Mouse (Mus musculus) MEL (cell line): ENCODE measurements around the gene Ddx43. TPM values are rescaled to one million over a fixed set of nuclear protein-coding genes. Genes with fewer than 3 reads are reported as not detected.

Experiments used
- DNase-seq: peaks from one replicate; pipeline ENCODE4 v3.0.0; 2011; ENCODE audit warnings: low read depth, low spot score
- H3K27ac ChIP-seq: 2 replicates; pipeline ENCODE4 v1.5.1; 2012; ENCODE audit warnings: low read depth, mild to moderate bottlenecking, control low read depth, low read length, moderate library complexity; ENCODE audit not compliant: control insufficient read depth
- H3K27me3 ChIP-seq, 2 experiments: fragments of 150-350 bp in 1 of 2; sonication (generic) in 1 of 2; 2 replicates each; pipeline ENCODE4 v1.6.1; 2012; ENCODE audit warnings: low read length in 2 of 2, mild to moderate bottlenecking in 2 of 2, improper control_type of control experiment in 1 of 2, moderate library complexity in 1 of 2; ENCODE audit not compliant: insufficient read depth in 2 of 2, control insufficient read depth in 1 of 2
- H3K36me3 ChIP-seq, 2 experiments: 2 replicates each; pipeline ENCODE4 v1.6.1; 2012 to 2014; ENCODE audit warnings: low read length in 2 of 2, improper control_type of control experiment in 1 of 2, inconsistent platforms in 1 of 2, mild to moderate bottlenecking in 1 of 2; ENCODE audit not compliant: insufficient read depth in 2 of 2, control insufficient read depth in 1 of 2
- H3K4me1 ChIP-seq, 2 experiments: fragments of 150-350 bp in 1 of 2; sonication (generic) in 1 of 2; 2 replicates each; pipeline ENCODE4 v1.6.1; 2012; ENCODE audit warnings: low read length in 2 of 2, improper control_type of control experiment in 1 of 2, mild to moderate bottlenecking in 1 of 2; ENCODE audit not compliant: insufficient read depth in 2 of 2, control insufficient read depth in 1 of 2
- H3K4me3 ChIP-seq, 2 experiments: fragments of 150-350 bp in 1 of 2; sonication (generic) in 1 of 2; 2 replicates each; pipeline ENCODE4 v1.5.1; 2012; ENCODE audit warnings: low read depth in 2 of 2, low read length in 2 of 2, mild to moderate bottlenecking in 2 of 2, moderate library complexity in 2 of 2, control low read depth in 1 of 2, improper control_type of control experiment in 1 of 2; ENCODE audit not compliant: control insufficient read depth in 1 of 2, insufficient read depth in 1 of 2
- H3K79me2 ChIP-seq: 2 replicates; pipeline ENCODE4 v1.6.1; 2012; ENCODE audit warnings: mild to moderate bottlenecking, low read length, moderate library complexity; ENCODE audit not compliant: control insufficient read depth, poor library complexity, insufficient read depth
- H3K9ac ChIP-seq: 2 replicates; pipeline ENCODE4 v1.6.1; 2012; ENCODE audit warnings: low read depth, mild to moderate bottlenecking, control low read depth, low read length, moderate library complexity; ENCODE audit not compliant: control insufficient read depth, poor library complexity, severe bottlenecking
- H3K9me3 ChIP-seq: fragments of 150-350 bp; sonication (generic); replicated peaks from 2 replicates; pipeline ENCODE4 v1.6.1; 2012; ENCODE audit warnings: mild to moderate bottlenecking, low read length, improper control_type of control experiment, moderate library complexity; ENCODE audit not compliant: insufficient read depth
- CTCF ChIP-seq, 3 experiments: IDR thresholded peaks in 2 of 3; conservative IDR thresholded peaks in 1 of 3; 2 replicates each; pipeline ENCODE4 v1.5.1; 2011 to 2012; ENCODE audit warnings: low read length in 3 of 3, low read depth in 2 of 3, mild to moderate bottlenecking in 2 of 3, improper control_type of control experiment in 1 of 3, inconsistent platforms in 1 of 3, mixed read lengths in 1 of 3, moderate library complexity in 1 of 3; ENCODE audit not compliant: control insufficient read depth in 1 of 3, insufficient read depth in 1 of 3, poor library complexity in 1 of 3, severe bottlenecking in 1 of 3
- E2F4 ChIP-seq: IDR thresholded peaks from 2 replicates; pipeline ENCODE4 v1.6.1; 2011; ENCODE audit warnings: low read depth, low read length, improper control_type of control experiment, borderline replicate concordance
- ELF1 ChIP-seq: IDR thresholded peaks from 2 replicates; pipeline ENCODE4 v1.6.1; 2014; ENCODE audit warnings: low read depth, mild to moderate bottlenecking, inconsistent platforms, low read length, improper control_type of control experiment, moderate library complexity
- EP300 ChIP-seq, 2 experiments: IDR thresholded peaks; 2 replicates each; pipeline ENCODE4 v1.6.1; 2011; ENCODE audit warnings: improper control_type of control experiment in 2 of 2, low read length in 2 of 2, low read depth in 1 of 2, mild to moderate bottlenecking in 1 of 2
- ETS1 ChIP-seq: IDR thresholded peaks from 2 replicates; pipeline ENCODE4 v1.6.1; 2012; ENCODE audit warnings: low read depth, mild to moderate bottlenecking, inconsistent platforms, low read length, improper control_type of control experiment, moderate library complexity
- GATA1 ChIP-seq: IDR thresholded peaks from 2 replicates; pipeline ENCODE4 v1.6.1; 2011; ENCODE audit warnings: low read depth, low read length, improper control_type of control experiment
- HCFC1 ChIP-seq: IDR thresholded peaks from 2 replicates; pipeline ENCODE4 v1.6.1; 2012; ENCODE audit warnings: low read depth, mild to moderate bottlenecking, inconsistent platforms, low read length, improper control_type of control experiment, moderate library complexity
- JUND ChIP-seq: IDR thresholded peaks from 2 replicates; pipeline ENCODE4 v1.6.1; 2011; ENCODE audit warnings: low read depth, mild to moderate bottlenecking, improper control_type of control experiment, low read length
- KAT2A ChIP-seq: conservative IDR thresholded peaks from 2 replicates; pipeline ENCODE4 v1.6.1; 2012; ENCODE audit warnings: low read depth, low read length, improper control_type of control experiment, inconsistent platforms
- MAFK ChIP-seq: IDR thresholded peaks from 2 replicates; pipeline ENCODE4 v1.6.1; 2011; ENCODE audit warnings: low read depth, mild to moderate bottlenecking, low read length, improper control_type of control experiment, borderline replicate concordance
- MAX ChIP-seq: IDR thresholded peaks from 2 replicates; pipeline ENCODE4 v1.6.1; 2011; ENCODE audit warnings: low read length, improper control_type of control experiment
- MEF2A ChIP-seq: IDR thresholded peaks from 2 replicates; pipeline ENCODE4 v1.6.1; 2014; ENCODE audit warnings: low read depth, mild to moderate bottlenecking, inconsistent platforms, low read length, improper control_type of control experiment; ENCODE audit not compliant: poor library complexity, insufficient replicate concordance, severe bottlenecking; ENCODE audit errors: extremely low read depth
- MYB ChIP-seq: IDR thresholded peaks from 2 replicates; pipeline ENCODE4 v1.6.1; 2011; ENCODE audit warnings: mild to moderate bottlenecking, low read depth, low read length, improper control_type of control experiment
- MYC ChIP-seq: IDR thresholded peaks from 2 replicates; pipeline ENCODE4 v1.6.1; 2011; ENCODE audit warnings: low read depth, mild to moderate bottlenecking, low read length, improper control_type of control experiment, moderate library complexity
- NELFE ChIP-seq: IDR thresholded peaks from 2 replicates; pipeline ENCODE4 v1.6.1; 2011; ENCODE audit warnings: low read depth, low read length, improper control_type of control experiment
- NRF1 ChIP-seq: IDR thresholded peaks from 2 replicates; pipeline ENCODE4 v1.6.1; 2014; ENCODE audit warnings: low read depth, mild to moderate bottlenecking, inconsistent platforms, low read length, improper control_type of control experiment, moderate library complexity; ENCODE audit not compliant: poor library complexity, insufficient read depth, severe bottlenecking
- POLR2AphosphoS2 ChIP-seq: IDR thresholded peaks from 2 replicates; pipeline ENCODE4 v1.6.1; 2011; ENCODE audit warnings: low read length, improper control_type of control experiment
- POLR2AphosphoS5 ChIP-seq: IDR thresholded peaks from 2 replicates; pipeline ENCODE4 v1.6.1; 2012; ENCODE audit warnings: low read depth, borderline replicate concordance, mild to moderate bottlenecking, inconsistent platforms, low read length, moderate library complexity, mixed read lengths
- RCOR1 ChIP-seq: IDR thresholded peaks from 2 replicates; pipeline ENCODE4 v1.6.1; 2012; ENCODE audit warnings: low read depth, mild to moderate bottlenecking, inconsistent platforms, low read length, improper control_type of control experiment
- SIN3A ChIP-seq: IDR thresholded peaks from 2 replicates; pipeline ENCODE4 v1.6.1; 2012; ENCODE audit warnings: low read length, improper control_type of control experiment, inconsistent platforms
- TAL1 ChIP-seq: IDR thresholded peaks from 2 replicates; pipeline ENCODE4 v1.6.1; 2012; ENCODE audit warnings: mild to moderate bottlenecking, inconsistent platforms, low read length, moderate library complexity, mixed read lengths
- TCF12 ChIP-seq: IDR thresholded peaks from 2 replicates; pipeline ENCODE4 v1.6.1; 2014; ENCODE audit warnings: low read depth, mild to moderate bottlenecking, inconsistent platforms, low read length, improper control_type of control experiment, moderate library complexity
- UBTF ChIP-seq: IDR thresholded peaks from 2 replicates; pipeline ENCODE4 v1.6.1; 2012; ENCODE audit warnings: low read depth, mild to moderate bottlenecking, inconsistent platforms, low read length, improper control_type of control experiment, moderate library complexity, borderline replicate concordance; ENCODE audit not compliant: insufficient read depth
- USF1 ChIP-seq: IDR thresholded peaks from 2 replicates; pipeline ENCODE4 v1.6.1; 2014; ENCODE audit warnings: low read depth, mild to moderate bottlenecking, inconsistent platforms, low read length, improper control_type of control experiment, moderate library complexity
- ZKSCAN1 ChIP-seq: IDR thresholded peaks from 2 replicates; pipeline ENCODE4 v1.6.1; 2012; ENCODE audit warnings: low read depth, mild to moderate bottlenecking, inconsistent platforms, low read length, improper control_type of control experiment, moderate library complexity
- ZMIZ1 ChIP-seq: IDR thresholded peaks from 2 replicates; pipeline ENCODE4 v1.6.1; 2012; ENCODE audit warnings: low read depth, mild to moderate bottlenecking, inconsistent platforms, low read length, improper control_type of control experiment, moderate library complexity
- ZNF384 ChIP-seq: IDR thresholded peaks from 2 replicates; pipeline ENCODE4 v1.6.1; 2012; ENCODE audit warnings: low read depth, mild to moderate bottlenecking, inconsistent platforms, low read length, improper control_type of control experiment
- polyA plus RNA-seq, 2 experiments: library from polyadenylated mRNA; stranded (reverse) in 1 of 2; unstranded in 1 of 2; fragments of >175 nt in 1 of 2; fragments of >200 nt in 1 of 2; gene quantifications; 2 replicates each; pipeline versions ENCODE4 v1.2.1 to v1.2.4; 2012; ENCODE audit warnings: low replicate concordance in 2 of 2, low read depth in 1 of 2; ENCODE audit not compliant: insufficient read length in 2 of 2, insufficient read depth in 1 of 2, missing spikeins in 1 of 2
- total RNA-seq: library from RNA; depleted of rRNA; stranded (reverse); fragments of 300-350 nt; gene quantifications from 2 replicates; pipeline ENCODE4 v1.2.3, GENCODE M21; 2012

The Ddx43 gene
- total and polyA plus RNA-seq, 3 experiments = 5.5 to 7.2 TPM; not detected in 1

- no peak for DNase-seq
- Histone ChIP-seq H3K79me2 (no peaks in the 10 kb centered on the region), H3K27me3 (peaks cover 2 to 6% of the 10 kb centered on the region in 2 experiments; a peak in 2 of 4 replicates), H3K9ac (no peak overlapping the region), H3K36me3 (peaks cover 0 to 2% of the 10 kb centered on the region in 2 experiments; a peak in 2 of 4 replicates)
- no peak for TF ChIP-seq TAL1
- TF ChIP-seq ZKSCAN1 = no peak
- no peak for TF ChIP-seq UBTF
- TF ChIP-seq ZMIZ1 = no peak
- TF ChIP-seq SIN3A = no peak
- no peak for TF ChIP-seq NELFE
- TF ChIP-seq ZNF384 = no peak
- no peak for TF ChIP-seq USF1
- TF ChIP-seq MAX = no peak
- no peak for TF ChIP-seq RCOR1
- TF ChIP-seq KAT2A = no peak
- TF ChIP-seq EP300 (IDR thresholded peaks at IDR 0.05; ENCODE audit: low read depth in 1 of 2, low read length in 2 of 2) = no peak
- TF ChIP-seq POLR2AphosphoS5 = no peak
- no peak for TF ChIP-seq NRF1
- no peak for TF ChIP-seq HCFC1
- TF ChIP-seq ELF1 = no peak
- TF ChIP-seq POLR2AphosphoS2 = no peak
- TF ChIP-seq MEF2A = no peak
- TF ChIP-seq, all 39 proteins: peak for 0
- Histone ChIP-seq H3K9me3 (no peaks in the 10 kb centered on the region), H3K4me1 (peaks cover 0 to 4% of the 10 kb centered on the region in 2 experiments; a peak in 1 of 4 replicates), H3K27ac (no peak overlapping the region), H3K4me3 (no peak overlapping the region)
Observed at GRCm38 (mm10) chr9:78369349-78369748, 26.2 kb upstream of the Ddx43 start.

GRCm38 (mm10) chr9:78369786-78370185, 25.8 kb upstream of the Ddx43 start:
- peaks cover 0 to 4% of the 10 kb centered on the region in 2 experiments; a peak in 1 of 4 replicates for H3K4me1 ChIP-seq
- H3K79me2 ChIP-seq = no peaks in the 10 kb centered on the region
- H3K27me3 ChIP-seq = peaks cover 2 to 7% of the 10 kb centered on the region in 2 experiments; a peak in 2 of 4 replicates
- H3K36me3 ChIP-seq = peaks cover 0 to 2% of the 10 kb centered on the region in 2 experiments; a peak in 2 of 4 replicates
- TF ChIP-seq MAFK (no peak), MYB (no peak), TAL1 (no peak), MYC (no peak), CTCF (IDR thresholded peaks at IDR 0.05 in 2 of 3, conservative IDR thresholded peaks at IDR 0.05 in 1 of 3; ENCODE audit: control insufficient read depth in 1 of 3, insufficient read depth in 1 of 3, low read depth in 2 of 3, low read length in 3 of 3, poor library complexity in 1 of 3, severe bottlenecking in 1 of 3) (no peak), ETS1 (no peak), GATA1 (no peak), SIN3A (no peak), USF1 (no peak), HCFC1 (no peak), JUND (no peak), E2F4 (no peak), TCF12 (no peak), MEF2A (no peak), ZMIZ1 (no peak), POLR2AphosphoS2 (no peak)
- DNase-seq = no peak
- no peak overlapping the region for H3K27ac ChIP-seq
- H3K9ac ChIP-seq = no peak overlapping the region
- no peaks in the 10 kb centered on the region for H3K9me3 ChIP-seq
- H3K4me3 ChIP-seq = no peak overlapping the region
